Mouse (Mus musculus) cortical plate, adult 2 months (tissue): ENCODE data around the gene Vcp.

Experiments used
- CTCF ChIP-seq: fragments of 200-500 bp; IDR thresholded peaks from 2 replicates; pipeline ENCODE4 v1.5.1; 2011; ENCODE audit warnings: mild to moderate bottlenecking, control low read depth, low read length; ENCODE audit not compliant: insufficient read depth; ENCODE audit errors: extremely low read depth
- POLR2A ChIP-seq: fragments of 200-500 bp; IDR thresholded peaks from 2 replicates; pipeline ENCODE4 v1.6.1; 2011; ENCODE audit warnings: mild to moderate bottlenecking, low read length, control low read depth; ENCODE audit not compliant: insufficient read depth; ENCODE audit errors: extremely low read depth

DNA sequence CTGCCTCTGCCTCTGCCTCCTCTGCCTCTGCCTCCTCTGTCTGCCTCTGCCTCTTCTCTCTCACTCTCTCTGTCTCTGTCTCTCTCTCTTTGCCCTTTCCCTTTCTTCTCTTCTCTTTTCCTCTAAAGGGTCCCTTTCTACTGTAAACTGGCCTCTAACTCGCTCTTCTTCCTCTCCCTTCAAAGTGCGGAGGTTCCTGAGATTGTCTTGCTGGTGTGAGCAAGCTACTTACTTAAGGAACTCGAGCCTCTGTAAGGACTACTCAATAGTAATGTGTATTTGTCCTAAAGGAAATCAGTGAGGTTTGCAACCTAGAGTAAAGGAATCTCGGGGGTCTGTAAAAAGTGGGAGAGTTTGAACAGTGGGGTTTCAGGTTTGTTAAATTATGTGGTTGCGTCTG is 46.3 kb upstream of the Vcp start:
- TF ChIP-seq POLR2A, result no peak
- no peak for TF ChIP-seq CTCF
